ENCODE assay signal across 8 mouse cellular contexts in genomic region chr1:139209796-139210195, GRCm38 (mm10).
DNase-seq lines count a peak whose midpoint lies in the region; ATAC-seq lines count a peak whose summit lies in the region.

No protein-coding gene starts in this region.

- intact Hi-C loops in gastrocnemius, postnatal 36 days (cut with DNase I), result no loop called here

- peak; percentile 53; the same call in 1 of the 2 replicates for ATAC-seq in stomach, embryonic 15.5 days (ENCODE audit: insufficient read depth, low FRiP score, low read depth)

- peak; percentile 43 to 56 for DNase-seq in cerebellum, postnatal 14 days
- DNase-seq in cerebellum, postnatal 4 days (ENCODE audit: low spot score in 2 of 2), result no peak
- peak; percentile 64 for DNase-seq in Muller cell, postnatal 12 days (ENCODE audit: inconsistent ontology term)
- DNase-seq in frontal cortex, postnatal 10 days (ENCODE audit: low spot score in 2 of 2), result peak; percentile 13 to 17
- DNase-seq in lung, postnatal 10 days, result peak; percentile 20
- no peak for DNase-seq in gastrocnemius, postnatal 36 days
- no peak for DNase-seq in cerebellum, adult 8-10 months

- no peaks in the 10 kb centered on the region for H3K27me3 ChIP-seq in stomach, embryonic 15.5 days (replicated peaks)

- no peak overlapping the region for H3K9ac ChIP-seq in stomach, embryonic 15.5 days

- no peak overlapping the region for H3K4me3 ChIP-seq in stomach, embryonic 15.5 days (replicated peaks)

- 21% methylated on average over 7 of the region's 7 CpGs for WGBS in stomach, embryonic 15.5 days

- 0 out of 2 replicates have a peak, but pooled peaks cover 3% of the 10 kb centered on the region for H3K4me1 ChIP-seq in stomach, embryonic 15.5 days

- H3K4me2 ChIP-seq in stomach, embryonic 15.5 days, result no peak overlapping the region

- no peaks in the 10 kb centered on the region for H3K9me3 ChIP-seq in stomach, embryonic 15.5 days

- H3K27ac ChIP-seq in stomach, embryonic 15.5 days, result peak overlapping the region; percentile 51; the same call in 1 of the 2 replicates

- H3K36me3 ChIP-seq in stomach, embryonic 15.5 days, result no peaks in the 10 kb centered on the region

Comparison
In these comparisons a context has a peak if more than half of its experiments do, and no peak if none do; other contexts are left out.
1. DNase-seq: peak in cerebellum, postnatal 14 days (2 of 2), Muller cell, postnatal 12 days (single experiment), frontal cortex, postnatal 10 days (2 of 2) and lung, postnatal 10 days (single experiment); none in cerebellum, postnatal 4 days (0 of 2), gastrocnemius, postnatal 36 days (0 of 2) and cerebellum, adult 8-10 months (single experiment).